Mouse (Mus musculus) lung, postnatal 0 days (tissue): ENCODE measurements around the gene H6pd.

Experiments used
- CTCF ChIP-seq: IDR thresholded peaks from 2 replicates; pipeline ENCODE4 v1.5.1; 2016; ENCODE audit warnings: antibody characterized with exemption, mild to moderate bottlenecking
- EP300 ChIP-seq: IDR thresholded peaks from 2 replicates; pipeline ENCODE4 v1.6.1; 2016; ENCODE audit warnings: antibody characterized with exemption, mild to moderate bottlenecking, control low read depth

GRCm38 (mm10) chr4:149930755-149931154 is 78.1 kb downstream of the H6pd start:
- no peak for TF ChIP-seq CTCF
- no peak for TF ChIP-seq EP300
